Mouse (Mus musculus) gastrocnemius, postnatal 14 days (tissue): ENCODE measurements at regions not wholly inside any gene's neighbourhood (a gene's known extent, or its start where the extent isn't known, plus 50 kb on each side); places are given as distances from the start of the nearest gene placed in this dataset.

Experiments used
- DNase-seq: peaks from one replicate; pipeline ENCODE4 v3.0.0; 2021; ENCODE audit warnings: mixed read lengths
- intact Hi-C: fragments of 180-260 bp; cut with DNase I; formaldehyde crosslinking; loops from one replicate; pipeline ENCODE4 v1.15.1; 2025; ENCODE audit warnings: low total_unique reads

- intact Hi-C loops = no loop called here
- DNase-seq = no peak
Measured at GRCm38 (mm10) chr16:29706996-29707395, 127.9 kb downstream of the Opa1 start.

GRCm38 (mm10) chr16:29707656-29708055 is 128.5 kb downstream of the Opa1 start:
- intact Hi-C loops = no loop called here
- no peak for DNase-seq

GRCm38 (mm10) chr16:29709072-29709471 is 129.9 kb downstream of the Opa1 start:
- no peak for DNase-seq
- intact Hi-C loops = no loop called here

GRCm38 (mm10) chr16:29711386-29711785 is 132.3 kb downstream of the Opa1 start:
- intact Hi-C loops = no loop called here

GRCm38 (mm10) chr16:29711912-29712681 is 133.0 kb downstream of the Opa1 start:
- intact Hi-C loops = loop anchor here (2.0 kb wide), 1 partner anchor 77 kb away; no protein-coding TSS in a partner anchor
- DNase-seq = no peak

More at GRCm38 (mm10) chr16:29711386-29711785, 132.3 kb downstream of the Opa1 start:
- DNase-seq = no peak

GRCm38 (mm10) chr16:29714612-29715127 is 135.5 kb downstream of the Opa1 start:
- DNase-seq = peak; percentile 70
- intact Hi-C loops = no loop called here

GRCm38 (mm10) chr16:29718965-29719364 is 139.8 kb downstream of the Opa1 start:
- no peak for DNase-seq
- intact Hi-C loops = no loop called here

- intact Hi-C loops = loop anchor here (2.0 kb wide), 1 partner anchor 21 kb away; no protein-coding TSS in a partner anchor
- DNase-seq = no peak
Measured at GRCm38 (mm10) chr16:29719571-29720451, 140.7 kb downstream of the Opa1 start.

- DNase-seq = no peak
- intact Hi-C loops = loop anchor here (5.0 kb wide), 1 partner anchor 342 kb away; no protein-coding TSS in a partner anchor
Measured at GRCm38 (mm10) chr16:29725153-29725552, 146.0 kb downstream of the Opa1 start.

GRCm38 (mm10) chr16:29725563-29725962 is 146.4 kb downstream of the Opa1 start:
- DNase-seq = no peak
- intact Hi-C loops = loop anchor here (5.0 kb wide), 1 partner anchor 342 kb away; no protein-coding TSS in a partner anchor

- no peak for DNase-seq
- intact Hi-C loops = loop anchor here (5.0 kb wide), 1 partner anchor 340 kb away; no protein-coding TSS in a partner anchor
Measured at GRCm38 (mm10) chr16:29727397-29727796, 148.3 kb downstream of the Opa1 start.

GRCm38 (mm10) chr16:29728769-29729481 is 149.8 kb downstream of the Opa1 start:
- peak; percentile 80 for DNase-seq
- intact Hi-C loops = loop anchor here (5.0 kb wide), 1 partner anchor 338 kb away; no protein-coding TSS in a partner anchor

- DNase-seq = no peak
- intact Hi-C loops = loop anchor here (2.0 to 10.0 kb wide), 2 partner anchors 205 to 459 kb away; no protein-coding TSS in a partner anchor
Measured at GRCm38 (mm10) chr16:29730010-29730409, 150.9 kb downstream of the Opa1 start.

- DNase-seq = no peak
- intact Hi-C loops = loop anchor here (10.0 kb wide), 1 partner anchor 202 kb away; no protein-coding TSS in a partner anchor
Measured at GRCm38 (mm10) chr16:29732889-29733288, 153.8 kb downstream of the Opa1 start.

- DNase-seq = no peak
- intact Hi-C loops = loop anchor here (2.0 to 10.0 kb wide), 2 partner anchors 201 to 503 kb away; no protein-coding TSS in a partner anchor
Measured at GRCm38 (mm10) chr16:29733847-29734246, 154.7 kb downstream of the Opa1 start.

GRCm38 (mm10) chr16:29734324-29734723 is 155.2 kb downstream of the Opa1 start:
- DNase-seq = peak; percentile 39
- intact Hi-C loops = loop anchor here (2.0 to 10.0 kb wide), 2 partner anchors 200 to 502 kb away; no protein-coding TSS in a partner anchor

- DNase-seq = no peak
- intact Hi-C loops = loop anchor here (2.0 to 10.0 kb wide), 3 partner anchors 78 to 502 kb away; no protein-coding TSS in a partner anchor
Measured at GRCm38 (mm10) chr16:29734738-29735250, 155.7 kb downstream of the Opa1 start.

- no peak for DNase-seq
- intact Hi-C loops = loop anchor here (2.0 to 10.0 kb wide), 3 partner anchors 77 to 501 kb away; no protein-coding TSS in a partner anchor
Measured at GRCm38 (mm10) chr16:29735371-29736008, 156.4 kb downstream of the Opa1 start.
